Mouse (Mus musculus): Measurements from ENCODE around the gene Trappc1.

Gene Trappc1

GRCm38 (mm10) chr11:69328517-69328916 lies 4.7 kb downstream of the Trappc1 start:
- CTCF ChIA-PET, result interaction anchor here (0.7 kb wide), 1 partner anchor 20 kb away, joined by 3 read pairs; no protein-coding TSS in a partner anchor

- CTCF ChIA-PET, result interaction anchor here (1.1 kb wide), 1 partner anchor 57 kb away, joined by 3 read pairs; no protein-coding TSS in a partner anchor
These were observed 7.4 kb downstream of the Trappc1 start for GRCm38 (mm10) chr11:69331152-69331551.

GRCm38 (mm10) chr11:69331929-69332405 lies 8.2 kb downstream of the Trappc1 start:
- CTCF ChIA-PET, result interaction anchor here (0.6 to 1.4 kb wide), 3 partner anchors 57 to 204 kb away, joined by 3 to 4 read pairs (median 3); no protein-coding TSS in a partner anchor

GRCm38 (mm10) chr11:69332713-69333253 lies 9.0 kb downstream of the Trappc1 start:
- CTCF ChIA-PET, result interaction anchor here (1.2 to 1.4 kb wide), 2 partner anchors 36 to 63 kb away, joined by 3 to 4 read pairs; no protein-coding TSS in a partner anchor

GRCm38 (mm10) chr11:69333922-69334321 lies 10.1 kb downstream of the Trappc1 start:
- CTCF ChIA-PET, result interaction anchor here (0.6 to 1.2 kb wide), 2 partner anchors 34 to 98 kb away, joined by 4 to 7 read pairs; no protein-coding TSS in a partner anchor

- CTCF ChIA-PET, result no interaction called here
These were observed 11.0 kb downstream of the Trappc1 start for GRCm38 (mm10) chr11:69334796-69335195.

GRCm38 (mm10) chr11:69340161-69341131 lies 16.7 kb downstream of the Trappc1 start, which contains the start of gene Rnf227:
Rnf227 (plus strand) TSS chr11:69340461.
- CTCF ChIA-PET, result interaction anchor here (0.7 kb wide), 1 partner anchor 35 kb away, joined by 3 read pairs; no protein-coding TSS in a partner anchor

- CTCF ChIA-PET, result interaction anchor here (0.6 kb wide), 1 partner anchor 1193 kb away, joined by 7 read pairs; no protein-coding TSS in a partner anchor
These were observed 22.7 kb downstream of the Trappc1 start for GRCm38 (mm10) chr11:69346441-69346840.

- CTCF ChIA-PET, result no interaction called here
These were observed 32.8 kb downstream of the Trappc1 start for GRCm38 (mm10) chr11:69356544-69356943.

GRCm38 (mm10) chr11:69357690-69358089 lies 33.9 kb downstream of the Trappc1 start:
- CTCF ChIA-PET, result no interaction called here

GRCm38 (mm10) chr11:69362021-69362420 lies 38.2 kb downstream of the Trappc1 start:
- CTCF ChIA-PET, result interaction anchor here (0.6 kb wide), 1 partner anchor 20 kb away, joined by 4 read pairs; no protein-coding TSS in a partner anchor

- CTCF ChIA-PET, result interaction anchor here (0.6 kb wide), 1 partner anchor 20 kb away, joined by 4 read pairs; no protein-coding TSS in a partner anchor
These were observed 38.7 kb downstream of the Trappc1 start for GRCm38 (mm10) chr11:69362479-69362878.

- CTCF ChIA-PET, result no interaction called here
These were observed 40.6 kb downstream of the Trappc1 start for GRCm38 (mm10) chr11:69364376-69364775.

GRCm38 (mm10) chr11:69364910-69365309 lies 41.1 kb downstream of the Trappc1 start:
- CTCF ChIA-PET, result no interaction called here

GRCm38 (mm10) chr11:69365722-69366121 lies 41.9 kb downstream of the Trappc1 start:
- CTCF ChIA-PET, result no interaction called here

- CTCF ChIA-PET, result interaction anchor here (0.7 kb wide), 1 partner anchor 309 kb away, joined by 4 read pairs; no protein-coding TSS in a partner anchor
These were observed 42.5 kb downstream of the Trappc1 start for GRCm38 (mm10) chr11:69366157-69366854.

GRCm38 (mm10) chr11:69366855-69367615 lies 43.3 kb downstream of the Trappc1 start:
- CTCF ChIA-PET, result interaction anchor here (0.7 kb wide), 1 partner anchor 310 kb away, joined by 4 read pairs; no protein-coding TSS in a partner anchor

- CTCF ChIA-PET, result interaction anchor here (0.6 to 1.4 kb wide), 3 partner anchors 34 to 63 kb away, joined by 3 to 4 read pairs (median 3); no protein-coding TSS in a partner anchor
These were observed 44.0 kb downstream of the Trappc1 start for GRCm38 (mm10) chr11:69367616-69368355.
